Mouse (Mus musculus): ENCODE data around the gene Myo18a. TPM values are rescaled to one million over a fixed set of nuclear protein-coding genes. Genes with fewer than 3 reads are reported as not detected.
A peak's percentile ranks its signal among the peaks of the same experiment; 100 is the strongest.

Myo18a gene
- polyA plus RNA-seq, 1 experiment: 23.5 TPM

GRCm38 (mm10) chr11:77836751-77837150 lies 73.7 kb downstream of the Myo18a start:
- DNase-seq (ENCODE audit: low read depth): peak; percentile 72

- DNase-seq (ENCODE audit: low read depth): peak; percentile 67
Measured at GRCm38 (mm10) chr11:77837856-77838255, 74.8 kb downstream of the Myo18a start.

- DNase-seq (ENCODE audit: low read depth): no peak
Measured at GRCm38 (mm10) chr11:77840523-77841245, 77.6 kb downstream of the Myo18a start.

- DNase-seq (ENCODE audit: low read depth): no peak
Measured at GRCm38 (mm10) chr11:77843068-77843905, 80.2 kb downstream of the Myo18a start.

GRCm38 (mm10) chr11:77843906-77844200 lies 80.8 kb downstream of the Myo18a start:
- DNase-seq (ENCODE audit: low read depth): no peak

- DNase-seq (ENCODE audit: low read depth): no peak
Measured at GRCm38 (mm10) chr11:77847599-77848128, 84.6 kb downstream of the Myo18a start.

GRCm38 (mm10) chr11:77848131-77848530 lies 85.1 kb downstream of the Myo18a start:
- no peak for DNase-seq (ENCODE audit: low read depth)

- no peak for DNase-seq (ENCODE audit: low read depth)
Measured at GRCm38 (mm10) chr11:77849151-77849550, 86.1 kb downstream of the Myo18a start.

GRCm38 (mm10) chr11:77850401-77851244 lies 87.6 kb downstream of the Myo18a start:
- DNase-seq (ENCODE audit: low read depth): no peak

GRCm38 (mm10) chr11:77851483-77852010 lies 88.5 kb downstream of the Myo18a start:
- no peak for DNase-seq (ENCODE audit: low read depth)

- no peak for DNase-seq (ENCODE audit: low read depth)
Measured at GRCm38 (mm10) chr11:77852195-77852594, 89.1 kb downstream of the Myo18a start.

- no peak for DNase-seq (ENCODE audit: low read depth)
Measured at GRCm38 (mm10) chr11:77852941-77853668, 90.1 kb downstream of the Myo18a start.

- DNase-seq (ENCODE audit: low read depth): no peak
Measured at GRCm38 (mm10) chr11:77854641-77855040, 91.6 kb downstream of the Myo18a start.

GRCm38 (mm10) chr11:77855396-77855795 lies 92.3 kb downstream of the Myo18a start:
- no peak for DNase-seq (ENCODE audit: low read depth)

GRCm38 (mm10) chr11:77857089-77857488 lies 94.0 kb downstream of the Myo18a start:
- DNase-seq (ENCODE audit: low read depth): no peak

- DNase-seq (ENCODE audit: low read depth): no peak
Measured at GRCm38 (mm10) chr11:77858589-77858988, 95.5 kb downstream of the Myo18a start.

- DNase-seq (ENCODE audit: low read depth): no peak
Measured at GRCm38 (mm10) chr11:77860947-77861346, 97.9 kb downstream of the Myo18a start.

- DNase-seq (ENCODE audit: low read depth): no peak
Measured at GRCm38 (mm10) chr11:77862887-77863286, 99.8 kb downstream of the Myo18a start.

GRCm38 (mm10) chr11:77864771-77865170 lies 101.7 kb downstream of the Myo18a start:
- DNase-seq (ENCODE audit: low read depth): no peak

- DNase-seq (ENCODE audit: low read depth): no peak
Measured at GRCm38 (mm10) chr11:77867419-77868083, 104.5 kb downstream of the Myo18a start.
